Mouse (Mus musculus): Measurements from ENCODE around the gene Ddx42. TPM values are rescaled to one million over a fixed set of nuclear protein-coding genes. Genes with fewer than 3 reads are reported as not detected.
"Not testable (repeated sequence)": the region's sequence is repeated elsewhere in the genome, so short reads cannot be mapped to it uniquely, and the experiment has no call there.

Gene Ddx42
- polyA plus RNA-seq, 1 experiment, result 45.4 TPM

DNA sequence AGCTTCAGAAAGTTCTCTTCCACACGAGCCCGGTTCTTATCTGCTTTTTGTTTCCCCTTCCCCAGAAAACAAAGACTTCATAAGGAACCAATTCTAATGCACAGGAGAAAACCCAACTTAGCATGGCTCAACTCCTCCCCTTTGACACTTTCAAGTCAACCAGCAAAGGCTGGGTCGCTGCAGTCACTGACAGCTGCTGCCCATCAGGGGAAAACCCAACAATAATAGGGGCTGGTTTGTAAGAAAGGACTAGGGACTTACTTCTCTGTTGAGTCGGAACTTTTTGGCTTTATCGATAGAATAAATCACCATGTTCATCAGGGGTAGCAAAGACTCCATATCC is 14.6 kb upstream of the Ddx42 start, which contains the start of gene Strada:
Gene Strada (minus strand): TSS at position 46 of the 343 bp plus-strand sequence.
- Histone ChIP-seq H3K27me3 (ENCODE audit: control insufficient read depth, insufficient read depth, low read length) (no peaks in the 10 kb centered on the region), H3K4me3 (replicated peaks; ENCODE audit: insufficient read depth, low read depth, low read length) (no peak within 1 kb of the TSS), H3K4me1 (ENCODE audit: control insufficient read depth, insufficient read depth, low read length) (no peaks in the 10 kb centered on the region), H3K27ac (ENCODE audit: insufficient read depth, low read length) (no peak within 1 kb of the TSS)
- TF ChIP-seq CTCF (IDR thresholded peaks at IDR 0.05; ENCODE audit: borderline replicate concordance, insufficient read depth, low read depth, low read length) (no peak), POLR2A (IDR thresholded peaks at IDR 0.05; ENCODE audit: borderline replicate concordance, insufficient read depth, low read length) (no peak)
- DNase-seq, result no peak
- WGBS, result 89% methylated on average over 5 of the region's 5 CpGs

DNA sequence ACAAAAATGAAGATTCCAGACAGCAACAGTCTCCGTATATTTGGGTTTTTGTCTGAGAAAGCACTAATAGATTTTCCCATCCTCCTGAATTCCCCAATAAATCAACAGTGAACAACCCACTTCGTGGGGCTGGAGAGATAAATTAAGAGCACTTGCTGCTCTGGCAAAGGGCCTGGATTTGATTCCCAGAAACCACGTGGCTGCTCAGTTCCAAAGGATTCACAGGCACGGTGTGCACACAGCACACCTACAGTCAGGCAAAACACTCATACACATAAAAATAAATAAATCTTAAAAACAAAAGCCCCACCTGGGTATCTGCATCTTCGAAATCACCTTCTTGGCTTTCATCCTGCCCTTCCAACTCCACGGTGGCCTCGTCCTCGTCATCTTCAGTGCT is 4.0 kb upstream of the Ddx42 start:
- Histone ChIP-seq H3K27me3 (ENCODE audit: control insufficient read depth, insufficient read depth, low read length) (no peaks in the 10 kb centered on the region), H3K27ac (ENCODE audit: insufficient read depth, low read length) (no peak overlapping the region), H3K4me3 (replicated peaks; ENCODE audit: insufficient read depth, low read depth, low read length) (no peak overlapping the region), H3K4me1 (ENCODE audit: control insufficient read depth, insufficient read depth, low read length) (no peaks in the 10 kb centered on the region; the same call in 1 of the 2 replicates)
- TF ChIP-seq CTCF (IDR thresholded peaks at IDR 0.05; ENCODE audit: borderline replicate concordance, insufficient read depth, low read depth, low read length) (no peak), POLR2A (IDR thresholded peaks at IDR 0.05; ENCODE audit: borderline replicate concordance, insufficient read depth, low read length) (no peak)
- DNase-seq, result no peak
- 55% methylated on average over 8 of the region's 8 CpGs for WGBS

DNA sequence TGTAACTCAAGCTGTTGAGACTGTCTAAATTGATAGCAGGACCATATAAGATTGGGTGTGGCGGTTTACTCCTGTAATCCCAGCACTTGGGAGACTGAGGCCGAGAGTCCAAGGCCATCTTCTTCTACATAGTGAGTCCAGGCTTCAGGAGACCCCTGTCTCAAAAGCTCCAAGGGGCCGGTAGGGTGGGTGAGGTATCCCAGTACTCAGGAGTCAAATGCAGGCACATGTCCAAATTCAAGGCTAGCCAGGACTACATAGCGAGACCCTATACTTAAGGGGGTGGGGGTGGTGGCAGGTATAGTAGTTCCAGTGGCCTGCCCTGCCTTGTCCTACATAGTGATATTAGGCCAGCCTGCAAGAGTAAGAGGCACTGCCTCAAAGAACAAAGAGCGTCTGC is 1.9 kb upstream of the Ddx42 start:
- peak in 1 of 2 experiments; percentile 24 for DNase-seq
- 79% methylated on average over 5 of the region's 5 CpGs for WGBS
- TF ChIP-seq CTCF (IDR thresholded peaks at IDR 0.05; ENCODE audit: borderline replicate concordance, insufficient read depth, low read depth, low read length) (no peak), POLR2A (IDR thresholded peaks at IDR 0.05; ENCODE audit: borderline replicate concordance, insufficient read depth, low read length) (no peak)
- Histone ChIP-seq H3K27me3 (ENCODE audit: control insufficient read depth, insufficient read depth, low read length) (no peaks in the 10 kb centered on the region), H3K4me1 (ENCODE audit: control insufficient read depth, insufficient read depth, low read length) (no peaks in the 10 kb centered on the region; the same call in 1 of the 2 replicates), H3K27ac (ENCODE audit: insufficient read depth, low read length) (no peak overlapping the region), H3K4me3 (replicated peaks; ENCODE audit: insufficient read depth, low read depth, low read length) (peak overlapping the region; percentile 24)

DNA sequence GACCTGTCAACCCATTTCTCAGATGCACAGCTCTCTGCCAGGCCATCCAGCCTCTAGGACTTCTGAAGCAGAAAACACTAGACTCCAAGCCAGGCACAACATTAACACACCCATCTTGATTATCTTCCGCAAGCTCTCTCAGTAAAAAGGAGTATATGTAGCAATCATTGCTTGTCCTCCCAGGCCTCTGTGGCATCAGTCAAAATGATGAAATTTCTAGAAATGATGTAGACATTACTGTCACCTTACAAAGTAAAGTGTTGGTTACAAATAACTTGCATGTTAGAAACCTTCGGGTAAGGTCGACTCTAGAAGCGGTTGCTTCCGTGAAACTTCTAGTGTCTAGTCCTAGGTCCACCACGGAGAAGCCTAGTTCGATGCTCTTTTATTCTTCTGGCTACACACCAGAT is 1.3 kb upstream of the Ddx42 start:
- H3K27ac ChIP-seq (ENCODE audit: insufficient read depth, low read length), result no peak overlapping the region
- no peaks in the 10 kb centered on the region; the same call in 1 of the 2 replicates for H3K4me1 ChIP-seq (ENCODE audit: control insufficient read depth, insufficient read depth, low read length)
- H3K27me3 ChIP-seq (ENCODE audit: control insufficient read depth, insufficient read depth, low read length), result no peaks in the 10 kb centered on the region
- H3K4me3 ChIP-seq (replicated peaks; ENCODE audit: insufficient read depth, low read depth, low read length), result peak overlapping the region; percentile 82
- no peak for TF ChIP-seq CTCF (IDR thresholded peaks at IDR 0.05; ENCODE audit: borderline replicate concordance, insufficient read depth, low read depth, low read length)
- TF ChIP-seq POLR2A (IDR thresholded peaks at IDR 0.05; ENCODE audit: borderline replicate concordance, insufficient read depth, low read length), result no peak
- WGBS, result 18% methylated on average over 7 of the region's 7 CpGs
- DNase-seq, result no peak

DNA sequence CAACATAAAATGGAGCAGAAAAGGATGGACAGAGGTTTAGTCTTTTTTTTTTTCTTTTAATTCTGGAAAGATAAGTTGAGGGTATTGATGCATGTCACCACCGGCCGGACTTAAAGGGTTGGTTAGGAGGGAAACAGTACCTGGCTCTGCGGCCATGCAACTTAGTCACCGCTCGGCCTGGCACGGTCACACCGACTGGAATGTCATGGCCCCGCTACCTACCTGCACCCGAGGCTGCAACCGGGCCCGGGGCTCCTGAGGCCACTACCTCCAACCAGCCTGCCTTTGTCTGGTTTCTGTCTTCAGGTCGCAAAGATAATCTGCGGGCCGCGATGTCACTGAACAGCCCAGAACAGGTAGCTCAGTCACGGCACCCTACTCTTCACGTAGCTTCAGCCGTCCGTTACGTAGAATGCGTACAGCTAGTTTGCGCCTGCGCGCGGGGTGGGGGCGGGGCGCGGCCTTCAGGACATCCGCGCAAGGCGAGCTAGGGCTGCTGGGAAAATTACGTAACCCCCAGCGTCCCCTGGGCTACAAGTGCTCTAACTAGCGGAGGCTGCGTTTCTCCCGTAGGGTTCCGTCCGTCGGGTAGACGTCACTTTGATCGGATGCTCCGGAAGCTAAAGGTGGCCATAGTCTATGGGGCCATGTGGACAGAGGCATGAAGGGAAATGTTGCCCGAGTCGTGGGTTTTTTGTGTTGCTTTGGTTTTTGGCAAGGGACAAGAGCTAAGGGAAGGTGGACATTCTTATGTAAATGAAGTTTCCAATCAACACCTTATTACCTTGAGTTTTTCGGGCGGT is 598 bp upstream of the Ddx42 start, which contains the start of gene Ccdc47:
Gene Ccdc47 (minus strand): TSS at position 418 of the 803 bp plus-strand sequence.
- WGBS, result under 1% methylated on average over 46 of the region's 46 CpGs

DNA sequence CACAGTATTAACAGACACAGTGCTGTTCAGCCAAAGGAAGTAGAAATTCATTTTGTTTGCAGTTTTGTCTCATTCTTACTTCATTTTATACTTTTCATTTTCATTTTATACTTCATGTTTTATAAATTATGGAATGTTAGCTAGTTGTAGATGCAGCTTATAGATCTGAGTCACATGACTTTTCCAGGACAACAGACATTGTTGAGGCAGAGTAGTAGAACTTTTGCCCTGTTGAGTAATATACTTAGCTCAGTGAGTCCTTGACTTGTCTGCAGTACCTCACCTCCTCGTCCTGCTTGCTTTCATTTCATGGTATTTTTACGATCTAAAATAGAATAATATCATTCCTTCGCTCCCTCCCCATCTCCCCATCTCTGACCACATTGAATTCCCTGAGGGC is 3.9 kb downstream of the Ddx42 start:
- Histone ChIP-seq H3K27ac (ENCODE audit: insufficient read depth, low read length) (no peak overlapping the region), H3K4me3 (replicated peaks; ENCODE audit: insufficient read depth, low read depth, low read length) (no peak overlapping the region), H3K27me3 (ENCODE audit: control insufficient read depth, insufficient read depth, low read length) (no peaks in the 10 kb centered on the region), H3K4me1 (ENCODE audit: control insufficient read depth, insufficient read depth, low read length) (no peaks in the 10 kb centered on the region; the same call in 1 of the 2 replicates)
- DNase-seq, result no peak
- no peak for TF ChIP-seq CTCF (IDR thresholded peaks at IDR 0.05; ENCODE audit: borderline replicate concordance, insufficient read depth, low read depth, low read length)
- TF ChIP-seq POLR2A (IDR thresholded peaks at IDR 0.05; ENCODE audit: borderline replicate concordance, insufficient read depth, low read length), result no peak
- WGBS, result 88% methylated on average over 3 of the region's 3 CpGs

More for the DNA sequence above, 598 bp upstream of the Ddx42 start, which contains the start of gene Ccdc47:
- H3K4me1 ChIP-seq (ENCODE audit: control insufficient read depth, insufficient read depth, low read length), result no peaks in the 10 kb centered on the region; the same call in 1 of the 2 replicates
- TF ChIP-seq CTCF (IDR thresholded peaks at IDR 0.05; ENCODE audit: borderline replicate concordance, insufficient read depth, low read depth, low read length), result no peak
- TF ChIP-seq POLR2A (IDR thresholded peaks at IDR 0.05; ENCODE audit: borderline replicate concordance, insufficient read depth, low read length), result peak; percentile 79; the same call in 1 of the 2 replicates
- H3K4me3 ChIP-seq (replicated peaks; ENCODE audit: insufficient read depth, low read depth, low read length), result peak within 1 kb of the TSS; percentile 85
- H3K27ac ChIP-seq (ENCODE audit: insufficient read depth, low read length), result peak within 1 kb of the TSS; percentile 89
- DNase-seq, result peak; percentile 95 to 99
- H3K27me3 ChIP-seq (ENCODE audit: control insufficient read depth, insufficient read depth, low read length), result no peaks in the 10 kb centered on the region

DNA sequence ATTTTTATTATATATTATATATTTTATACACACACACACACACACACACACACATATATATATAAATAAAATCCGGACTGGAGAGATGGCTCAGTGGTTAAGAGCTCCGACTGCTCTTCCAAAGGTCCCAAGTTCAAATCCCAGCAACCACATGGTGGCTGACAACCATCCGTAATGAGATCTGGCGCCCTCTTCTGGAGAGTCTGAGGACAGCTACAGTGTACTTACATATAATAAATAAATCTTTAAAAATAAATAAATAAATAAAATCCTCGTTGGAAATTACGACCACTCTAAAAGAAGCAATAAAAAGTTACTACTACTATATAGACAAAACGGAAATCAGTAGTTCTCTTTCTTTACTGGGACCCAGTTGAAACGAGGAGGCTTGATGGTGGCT is 17.3 kb downstream of the Ddx42 start:
- DNase-seq; H3K27ac ChIP-seq (ENCODE audit: insufficient read depth, low read length); H3K4me3 ChIP-seq (replicated peaks; ENCODE audit: insufficient read depth, low read depth, low read length); H3K27me3 ChIP-seq (ENCODE audit: control insufficient read depth, insufficient read depth, low read length); H3K4me1 ChIP-seq (ENCODE audit: control insufficient read depth, insufficient read depth, low read length): not testable (repeated sequence)
- WGBS, result 77% methylated on average over 8 of the region's 8 CpGs

DNA sequence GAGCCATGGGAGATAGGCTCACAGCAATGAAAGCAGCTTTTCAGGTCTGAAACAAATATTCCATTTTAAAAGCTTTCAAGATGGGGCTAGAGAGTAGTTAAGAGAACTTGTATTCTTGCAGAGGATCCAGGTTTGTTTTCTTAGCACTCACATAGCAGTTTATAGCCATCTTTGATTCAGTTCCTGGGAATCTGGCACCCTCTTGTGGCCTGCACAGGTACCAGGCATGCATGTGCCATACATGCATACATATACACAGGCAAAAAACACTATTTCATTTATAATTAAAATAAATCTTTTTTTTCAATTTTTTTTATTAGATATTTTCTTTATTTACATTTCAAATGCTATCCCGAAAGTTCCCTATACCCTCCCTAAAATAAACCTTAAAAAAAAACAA is 30.1 kb downstream of the Ddx42 start:
- no peaks in the 10 kb centered on the region for H3K4me1 ChIP-seq (ENCODE audit: control insufficient read depth, insufficient read depth, low read length)
- 100% methylated on average over 1 of the region's 1 CpGs for WGBS
- no peaks in the 10 kb centered on the region for H3K27me3 ChIP-seq (ENCODE audit: control insufficient read depth, insufficient read depth, low read length)

More for the DNA sequence above, 30.1 kb downstream of the Ddx42 start:
- Histone ChIP-seq H3K4me3 (replicated peaks; ENCODE audit: insufficient read depth, low read depth, low read length) (no peak overlapping the region), H3K27ac (ENCODE audit: insufficient read depth, low read length) (no peak overlapping the region)
- TF ChIP-seq CTCF (IDR thresholded peaks at IDR 0.05; ENCODE audit: borderline replicate concordance, insufficient read depth, low read depth, low read length) (peak; percentile 40; the same call in 1 of the 2 replicates), POLR2A (IDR thresholded peaks at IDR 0.05; ENCODE audit: borderline replicate concordance, insufficient read depth, low read length) (no peak)
- DNase-seq, result no peak

Measured in cerebellum, adult 2 months (tissue).